In the genomic region with DNA sequence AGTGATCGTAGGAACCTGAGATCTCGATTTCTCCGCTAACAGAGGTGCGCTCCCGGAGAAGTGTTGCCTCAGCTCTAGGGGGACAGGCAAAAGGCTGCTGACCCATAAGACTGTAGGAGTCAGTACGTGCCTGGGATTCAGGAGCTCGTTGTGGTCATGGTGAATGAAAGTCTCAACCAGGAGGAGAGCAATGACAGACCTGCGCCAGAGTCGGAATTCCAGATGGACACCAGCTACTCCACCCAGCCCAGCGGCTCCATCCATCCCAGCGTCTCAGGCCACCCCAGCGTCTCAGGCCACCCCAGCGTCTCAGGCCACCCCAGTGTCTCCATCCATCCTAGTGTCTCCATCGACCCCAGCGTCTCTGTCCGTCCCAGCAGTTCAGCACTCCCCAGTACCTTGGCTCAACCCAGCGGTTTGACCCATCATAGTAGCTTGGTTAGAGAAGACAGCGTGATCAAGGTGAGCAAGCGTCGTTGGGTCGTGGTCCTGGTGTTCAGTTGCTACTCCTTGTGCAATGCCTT, we compare ENCODE assay signal across 8 mouse cellular contexts. TPM values are rescaled to one million over a fixed set of nuclear protein-coding genes. Genes with fewer than 3 reads are reported as not detected.
DNase-seq lines count a peak whose midpoint lies in the region; ATAC-seq and TF ChIP-seq lines count a peak whose summit lies in the region.

No protein-coding gene starts in this region.

- 15% methylated on average over 21 of the region's 21 CpGs for WGBS in heart, embryonic 10.5 days
- 19% methylated on average over 21 of the region's 21 CpGs for WGBS in heart, embryonic 15.5 days
- 14% methylated on average over 21 of the region's 21 CpGs for WGBS in liver, postnatal 0 days (ENCODE audit: insufficient replicate concordance)

- peaks cover 20% of the 10 kb centered on the region for H3K4me1 ChIP-seq in heart, embryonic 10.5 days
- H3K4me1 ChIP-seq in E14TG2a.4 (replicated peaks; ENCODE audit: low read depth, low read length) = peaks cover 35% of the 10 kb centered on the region
- H3K4me1 ChIP-seq in heart, embryonic 15.5 days (replicated peaks) = peaks cover 16% of the 10 kb centered on the region
- no peaks in the 10 kb centered on the region for H3K4me1 ChIP-seq in liver, postnatal 0 days (ENCODE audit: insufficient read depth)

- H3K9ac ChIP-seq in heart, embryonic 15.5 days = peak overlapping the region; percentile 64
- H3K9ac ChIP-seq in liver, postnatal 0 days (replicated peaks) = peak overlapping the region; percentile 61

- TF ChIP-seq CTCF in E14TG2a.4 (conservative IDR thresholded peaks at IDR 0.05; ENCODE audit: low read length) = no peak
- TF ChIP-seq CTCF in liver, postnatal 0 days (IDR thresholded peaks at IDR 0.05; ENCODE audit: low read depth) = no peak

- H3K9me3 ChIP-seq in heart, embryonic 10.5 days = no peaks in the 10 kb centered on the region
- H3K9me3 ChIP-seq in E14TG2a.4 (ENCODE audit: low read length) = no peaks in the 10 kb centered on the region
- no peaks in the 10 kb centered on the region for H3K9me3 ChIP-seq in heart, embryonic 15.5 days (replicated peaks)
- H3K9me3 ChIP-seq in liver, postnatal 0 days (ENCODE audit: low read length) = no peaks in the 10 kb centered on the region

- H3K27me3 ChIP-seq in heart, embryonic 10.5 days (ENCODE audit: insufficient read depth, poor library complexity, severe bottlenecking) = peaks cover 15% of the 10 kb centered on the region
- H3K27me3 ChIP-seq in E14TG2a.4 (ENCODE audit: insufficient read depth, low read length) = peaks cover 48% of the 10 kb centered on the region
- H3K27me3 ChIP-seq in heart, embryonic 15.5 days = peaks cover 23% of the 10 kb centered on the region
- peaks cover 4% of the 10 kb centered on the region; the same call in 1 of the 2 replicates for H3K27me3 ChIP-seq in liver, postnatal 0 days (ENCODE audit: insufficient read depth, low read length)

- no peaks in the 10 kb centered on the region for H3K36me3 ChIP-seq in heart, embryonic 10.5 days
- H3K36me3 ChIP-seq in E14TG2a.4 (ENCODE audit: insufficient read depth, low read length) = no peaks in the 10 kb centered on the region
- no peaks in the 10 kb centered on the region for H3K36me3 ChIP-seq in heart, embryonic 15.5 days
- H3K36me3 ChIP-seq in liver, postnatal 0 days (replicated peaks; ENCODE audit: insufficient read depth, low read length) = no peaks in the 10 kb centered on the region

- H3K27ac ChIP-seq in heart, embryonic 10.5 days = peak overlapping the region; percentile 77
- H3K27ac ChIP-seq in heart, embryonic 15.5 days = peak overlapping the region; percentile 90
- peak overlapping the region; percentile 86 for H3K27ac ChIP-seq in liver, postnatal 0 days (ENCODE audit: low read depth)

- peak overlapping the region; percentile 69 for H3K4me3 ChIP-seq in heart, embryonic 10.5 days
- H3K4me3 ChIP-seq in E14TG2a.4 (replicated peaks; ENCODE audit: low read length) = peak overlapping the region; percentile 83
- peak overlapping the region; percentile 61 for H3K4me3 ChIP-seq in heart, embryonic 15.5 days
- H3K4me3 ChIP-seq in liver, postnatal 0 days (ENCODE audit: low read depth, low read length) = peak overlapping the region; percentile 48

- no peak for TF ChIP-seq EP300 in liver, postnatal 0 days (IDR thresholded peaks at IDR 0.05; ENCODE audit: low read depth)

- no peak for DNase-seq in heart, embryonic 10.5 days (ENCODE audit: low spot score)
- DNase-seq in heart, adult 8-10 months (ENCODE audit: low spot score) = no peak
- DNase-seq in liver, postnatal 0 days = no peak
- DNase-seq in cerebellum, postnatal 4 days (ENCODE audit: low spot score in 2 of 2) = no peak
- no peak for DNase-seq in c-Kit-positive CD71-positive TER-119-positive erythroid progenitor cells, embryonic 14.5 days (ENCODE audit: low spot score)
- no peak for DNase-seq in MN1 (ENCODE audit: low spot score)

- ATAC-seq in heart, embryonic 15.5 days (replicated peaks; ENCODE audit: insufficient number of reproducible peaks, insufficient read depth, low FRiP score, low read depth) = peak; percentile 21
- ATAC-seq in liver, postnatal 0 days = peak; percentile 11

- peak overlapping the region; percentile 96 for H3K4me2 ChIP-seq in heart, embryonic 15.5 days
- peak overlapping the region; percentile 87 for H3K4me2 ChIP-seq in liver, postnatal 0 days (ENCODE audit: low read depth, low read length)

RNA-seq across cellular contexts. Expression of a gene that starts 0.4 kb away (rescaled TPM):
- 4.9 and 7.8 TPM in 2 replicates for polyA plus RNA-seq in heart, embryonic 10.5 days (2016; fragmentation: Nextera tagmentation; extraction: Ambion mirVana)
- 1 to 10 TPM; 1.9 to 2.6 (median 2.3) TPM for total RNA-seq in heart, adult 8-10 months (2022)
- polyA plus RNA-seq in heart, embryonic 15.5 days (2015; fragmentation: Nextera tagmentation; extraction: Ambion mirVana) = 8.3 and 8.7 TPM in 2 replicates
- 5.9 and 6.6 TPM in 2 replicates for polyA plus RNA-seq in liver, postnatal 0 days (2015; fragmentation: Nextera tagmentation; extraction: Ambion mirVana)
